Mouse (Mus musculus) neural tube, embryonic 11.5 days (tissue): ENCODE data around the gene Usp42. TPM values are rescaled to one million over a fixed set of nuclear protein-coding genes. Genes with fewer than 3 reads are reported as not detected.

Experiments
- ATAC-seq: fragments of 200-750 bp; cut with Nextera tagmentation; 2 replicates; pipeline ENCODE4 v1.8.0; 2017; ENCODE audit warnings: moderate number of reproducible peaks, mild to moderate bottlenecking, moderate TSS enrichment, moderate library complexity; ENCODE audit not compliant: insufficient read depth, low FRiP score, low TSS enrichment
- DNase-seq: peaks from one replicate; pipeline ENCODE4 v3.0.0-alpha.2; 2015; ENCODE audit warnings: low spot score
- H3K27ac ChIP-seq: fragments of 300-500 bp; sonication (generic); 2 replicates; pipeline ENCODE4 v1.5.1; 2014; ENCODE audit warnings: low read depth, mild to moderate bottlenecking, low read length
- H3K27me3 ChIP-seq: fragments of 300-500 bp; sonication (generic); 2 replicates; pipeline ENCODE4 v1.6.1; 2014; ENCODE audit warnings: mild to moderate bottlenecking, low read length, mixed read lengths; ENCODE audit not compliant: control insufficient read depth, insufficient read depth
- H3K36me3 ChIP-seq: fragments of 300-500 bp; sonication (generic); 2 replicates; pipeline ENCODE4 v1.6.1; 2014; ENCODE audit warnings: mild to moderate bottlenecking, low read length, moderate library complexity, mixed read lengths; ENCODE audit not compliant: control insufficient read depth, insufficient read depth
- H3K4me1 ChIP-seq: fragments of 300-500 bp; sonication (generic); 2 replicates; pipeline ENCODE4 v1.6.1; 2014; ENCODE audit warnings: low read length, mixed read lengths; ENCODE audit not compliant: control insufficient read depth, insufficient read depth
- H3K4me2 ChIP-seq: fragments of 300-500 bp; sonication (generic); 2 replicates; pipeline ENCODE4 v1.6.1; 2014; ENCODE audit warnings: low read depth, mild to moderate bottlenecking, moderate library complexity
- H3K4me3 ChIP-seq: fragments of 300-500 bp; sonication (generic); 2 replicates; pipeline ENCODE4 v1.5.1; 2014; ENCODE audit warnings: low read depth, low read length
- H3K9ac ChIP-seq: fragments of 300-500 bp; sonication (generic); 2 replicates; pipeline ENCODE4 v1.6.1; 2014; ENCODE audit warnings: mild to moderate bottlenecking, low read length
- H3K9me3 ChIP-seq: fragments of 300-500 bp; sonication (generic); 2 replicates; pipeline ENCODE4 v1.6.1; 2016; ENCODE audit warnings: low read length; ENCODE audit not compliant: control insufficient read depth
- WGBS: fragments of 180-500 bp; shearing (Covaris S2); extraction: QIAGEN DNeasy Blood & Tissue Kit; methylation state at CpG from one replicate; pipeline ENCODE4 v1.1.7; 2014; 5-methylcytosine and 5-hydroxymethylcytosine counted together
- polyA plus RNA-seq: library from polyadenylated mRNA; unstranded; fragments of >200 nt; fragmentation: Nextera tagmentation; extraction: Ambion mirVana; gene quantifications from 2 replicates; pipeline ENCODE4 v1.2.1, GENCODE M21; 2014

Gene Usp42
- polyA plus RNA-seq, 1 experiment from 2014 or later = 35.9 TPM

DNA sequence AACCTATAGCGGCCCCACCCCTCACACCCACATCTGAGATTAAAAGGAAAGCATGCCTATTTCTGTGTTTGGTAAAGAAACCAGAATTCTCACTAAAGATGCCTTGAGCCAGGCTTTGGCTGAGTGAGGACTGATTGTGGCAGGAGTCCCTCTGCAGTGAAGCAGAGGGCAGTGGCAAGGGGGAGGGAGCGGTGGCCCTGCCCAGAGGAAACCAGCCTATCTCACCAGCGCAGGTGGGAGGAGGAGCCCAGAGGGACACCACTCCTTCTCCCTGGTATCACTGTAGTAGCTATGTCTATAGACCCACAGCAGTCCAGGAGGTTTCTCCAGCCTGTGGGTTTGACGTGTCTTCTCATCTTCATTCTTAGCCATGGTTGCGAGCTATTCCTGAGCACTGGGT is 31.8 kb downstream of the Usp42 start:
- DNase-seq = no peak
- H3K4me3 ChIP-seq = no peak overlapping the region
- no peaks in the 10 kb centered on the region for H3K9me3 ChIP-seq
- H3K36me3 ChIP-seq = peaks cover 11% of the 10 kb centered on the region
- 88% methylated on average over 5 of the region's 5 CpGs for WGBS
- no peak overlapping the region for H3K9ac ChIP-seq
- no peaks in the 10 kb centered on the region for H3K4me1 ChIP-seq
- no peak for ATAC-seq
- H3K4me2 ChIP-seq = no peak overlapping the region
- no peak overlapping the region for H3K27ac ChIP-seq
- H3K27me3 ChIP-seq = no peaks in the 10 kb centered on the region

DNA sequence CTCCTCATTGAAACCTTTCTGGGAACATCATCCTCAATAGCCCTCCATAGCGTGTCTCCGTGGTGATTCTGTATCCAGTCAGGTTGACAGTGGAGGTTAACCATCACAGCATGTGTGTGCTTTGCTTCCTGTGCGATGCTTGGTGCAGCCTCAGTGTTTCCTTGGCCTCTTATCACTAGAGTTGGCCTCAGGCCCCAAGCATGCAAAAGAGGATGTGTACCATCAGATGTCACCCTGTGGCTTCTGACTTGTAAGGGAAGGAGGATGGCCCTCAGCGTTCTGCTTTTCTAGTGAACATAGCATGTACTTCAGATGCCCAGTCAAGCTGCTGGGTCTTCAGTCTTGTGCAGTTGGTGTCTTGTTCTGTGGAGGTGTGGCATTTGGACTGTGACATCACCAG is 33.6 kb downstream of the Usp42 start:
- no peak for ATAC-seq

DNA sequence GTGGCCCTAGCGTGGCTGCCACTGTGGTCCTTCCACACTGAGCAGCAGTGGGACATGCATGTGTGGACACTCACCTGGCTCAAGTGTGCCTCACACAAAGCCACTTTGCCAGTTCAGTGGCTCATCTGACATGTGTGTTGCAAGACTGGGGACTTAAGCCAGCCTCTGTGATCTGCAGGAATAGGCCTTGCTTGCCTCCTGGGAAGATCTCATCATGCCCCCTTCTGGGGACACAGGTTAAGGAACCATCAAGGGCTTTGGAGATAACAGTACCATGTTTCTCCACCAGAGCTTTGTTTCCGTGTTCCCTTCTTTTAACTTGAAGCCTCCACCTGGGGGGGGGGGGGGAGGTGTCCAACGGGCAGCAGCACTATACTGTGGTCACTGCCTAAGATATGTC is 35.8 kb downstream of the Usp42 start:
- Histone ChIP-seq H3K4me3 (no peak overlapping the region), H3K4me1 (no peaks in the 10 kb centered on the region), H3K27me3 (no peaks in the 10 kb centered on the region), H3K4me2 (no peak overlapping the region), H3K27ac (no peak overlapping the region), H3K9me3 (no peaks in the 10 kb centered on the region), H3K36me3 (peaks cover 7% of the 10 kb centered on the region), H3K9ac (no peak overlapping the region)
- ATAC-seq = no peak
- 66% methylated on average over 3 of the region's 3 CpGs for WGBS
- DNase-seq = peak; percentile 26

More for the DNA sequence above, 33.6 kb downstream of the Usp42 start:
- whole genome bisulfite sequencing = 93% methylated on average over 4 of the region's 4 CpGs
- no peak overlapping the region for H3K9ac ChIP-seq
- peaks cover 11% of the 10 kb centered on the region for H3K36me3 ChIP-seq
- no peaks in the 10 kb centered on the region for H3K27me3 ChIP-seq
- no peaks in the 10 kb centered on the region for H3K4me1 ChIP-seq
- H3K4me3 ChIP-seq = no peak overlapping the region
- DNase-seq = no peak
- no peaks in the 10 kb centered on the region for H3K9me3 ChIP-seq
- H3K4me2 ChIP-seq = no peak overlapping the region
- H3K27ac ChIP-seq = no peak overlapping the region

DNA sequence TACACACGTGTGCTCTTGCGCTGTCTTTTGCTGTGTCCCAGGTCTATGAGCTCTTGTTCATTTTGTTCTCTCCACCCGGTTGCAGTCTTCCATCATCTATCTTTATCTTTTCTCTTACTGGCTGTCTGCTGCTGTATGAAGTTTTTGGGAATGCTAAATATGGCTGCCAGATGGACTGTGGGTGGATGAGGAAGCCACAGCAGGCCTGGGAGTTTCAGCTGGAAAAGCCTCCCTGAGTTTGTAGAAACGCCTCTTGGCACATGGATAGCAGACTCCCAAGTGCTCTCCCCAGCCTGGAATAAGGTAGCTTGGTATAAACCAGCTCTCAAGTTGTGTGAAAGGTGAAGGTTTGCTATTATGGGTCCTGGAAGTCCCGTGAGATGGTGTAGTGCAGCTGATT is 41.2 kb downstream of the Usp42 start:
- Histone ChIP-seq H3K27me3 (no peaks in the 10 kb centered on the region), H3K4me1 (no peaks in the 10 kb centered on the region), H3K4me2 (no peak overlapping the region), H3K4me3 (no peak overlapping the region), H3K36me3 (peaks cover 4% of the 10 kb centered on the region), H3K9me3 (no peaks in the 10 kb centered on the region), H3K9ac (no peak overlapping the region), H3K27ac (no peak overlapping the region)
- ATAC-seq (no peak), DNase-seq (no peak)
- 86% methylated on average over 5 of the region's 5 CpGs for WGBS

DNA sequence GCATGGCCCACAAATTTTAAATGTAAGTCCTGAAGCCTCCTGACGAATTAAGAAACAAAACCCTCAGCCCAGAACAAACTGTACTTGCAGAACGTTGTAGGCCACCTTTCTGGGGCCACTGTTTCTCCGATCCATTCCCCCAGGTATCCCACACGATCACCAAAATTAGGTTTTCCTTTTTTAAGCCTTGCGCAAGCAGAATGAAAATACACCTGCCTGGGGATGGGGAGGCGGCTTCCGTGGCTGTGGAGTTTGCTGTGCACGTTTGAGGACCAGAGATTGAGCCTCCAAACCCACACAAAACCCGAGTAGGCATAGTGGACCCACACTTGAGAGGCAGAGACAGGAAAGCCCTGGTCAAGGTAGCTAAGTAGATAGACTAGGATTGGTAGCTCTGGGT is 41.7 kb downstream of the Usp42 start:
- Histone ChIP-seq H3K4me3 (no peak overlapping the region), H3K9ac (no peak overlapping the region), H3K36me3 (peaks cover 4% of the 10 kb centered on the region), H3K27me3 (no peaks in the 10 kb centered on the region), H3K27ac (no peak overlapping the region), H3K9me3 (no peaks in the 10 kb centered on the region), H3K4me2 (no peak overlapping the region), H3K4me1 (no peaks in the 10 kb centered on the region)
- DNase-seq (no peak), ATAC-seq (no peak)
- WGBS = 89% methylated on average over 9 of the region's 9 CpGs

DNA sequence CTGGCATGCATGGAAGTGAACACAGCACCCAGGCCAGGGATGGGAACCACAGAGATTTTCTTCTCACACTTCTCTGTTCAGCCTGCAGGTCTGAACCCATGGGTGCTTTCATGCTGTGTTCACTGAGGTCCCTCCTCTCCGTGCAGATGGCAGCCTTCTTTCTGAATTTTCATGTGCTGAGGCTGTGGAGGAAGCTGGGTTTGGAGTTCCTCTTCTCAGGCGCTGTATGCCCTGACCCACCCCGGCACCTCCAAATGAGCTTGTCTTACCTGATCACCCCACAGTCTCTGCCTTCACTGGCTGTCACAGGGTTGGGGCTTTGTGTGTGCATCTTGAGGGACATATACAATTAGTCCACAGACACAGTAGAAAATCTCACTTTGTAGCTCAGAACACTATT is 44.5 kb downstream of the Usp42 start:
- H3K36me3 ChIP-seq = peaks cover 4% of the 10 kb centered on the region
- H3K27me3 ChIP-seq = no peaks in the 10 kb centered on the region
- H3K9ac ChIP-seq = no peak overlapping the region
- no peaks in the 10 kb centered on the region for H3K9me3 ChIP-seq
- H3K4me3 ChIP-seq = no peak overlapping the region
- DNase-seq = no peak
- ATAC-seq = no peak
- no peaks in the 10 kb centered on the region for H3K4me1 ChIP-seq
- no peak overlapping the region for H3K4me2 ChIP-seq
- 97% methylated on average over 3 of the region's 3 CpGs for WGBS
- no peak overlapping the region for H3K27ac ChIP-seq

DNA sequence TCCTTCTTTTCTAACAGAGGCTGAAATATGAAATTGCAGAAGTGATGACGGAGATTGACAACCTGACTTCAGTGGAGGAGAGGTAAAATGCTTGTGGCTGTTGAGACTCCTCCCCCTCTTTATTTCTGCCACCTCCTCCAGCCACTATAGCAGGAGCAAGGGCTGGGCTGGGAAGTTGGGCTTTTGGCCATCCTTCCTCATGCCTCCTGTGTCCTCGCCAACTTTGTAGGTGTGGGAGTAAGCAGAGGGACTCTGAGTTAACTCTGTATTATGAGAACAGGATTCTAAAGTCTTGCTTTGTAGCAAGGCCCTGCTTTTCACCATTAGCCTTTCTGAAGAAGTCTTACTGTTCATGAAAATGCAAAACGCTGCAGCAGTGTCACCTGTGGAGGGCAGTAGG is 45.6 kb downstream of the Usp42 start:
- Histone ChIP-seq H3K4me3 (no peak overlapping the region), H3K9me3 (no peaks in the 10 kb centered on the region), H3K27ac (no peak overlapping the region), H3K4me1 (no peaks in the 10 kb centered on the region), H3K9ac (no peak overlapping the region), H3K4me2 (no peak overlapping the region), H3K36me3 (peaks cover 2% of the 10 kb centered on the region; the same call in 1 of the 2 replicates), H3K27me3 (no peaks in the 10 kb centered on the region)
- 89% methylated on average over 3 of the region's 3 CpGs for WGBS
- DNase-seq (no peak), ATAC-seq (no peak)

DNA sequence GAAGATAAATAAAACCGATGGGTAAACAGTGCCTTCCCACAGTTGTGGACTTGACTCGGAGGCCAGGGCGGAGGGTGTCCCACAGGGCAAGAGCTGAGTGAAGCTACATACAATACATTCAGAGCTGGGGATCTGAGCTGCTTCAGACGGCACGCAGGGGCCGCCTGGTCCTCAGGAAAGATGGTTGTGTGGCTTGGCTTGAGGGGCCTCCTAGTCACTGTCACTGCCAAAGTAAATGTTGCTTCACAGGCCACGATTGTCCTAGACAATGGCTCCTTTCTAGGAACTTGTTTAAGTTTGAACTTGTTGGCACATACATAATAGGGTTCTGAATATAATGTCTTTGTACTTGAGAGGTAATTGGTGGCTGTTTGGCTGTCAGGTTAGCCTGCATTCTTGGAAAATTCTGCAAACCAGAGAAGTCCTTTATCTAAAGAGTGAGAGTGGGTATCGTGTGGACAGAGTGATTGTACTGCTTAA is 47.1 kb downstream of the Usp42 start:
- Histone ChIP-seq H3K27ac (no peak overlapping the region), H3K9me3 (no peaks in the 10 kb centered on the region), H3K36me3 (peaks cover 2% of the 10 kb centered on the region; the same call in 1 of the 2 replicates), H3K9ac (no peak overlapping the region), H3K4me1 (no peaks in the 10 kb centered on the region), H3K4me3 (no peak overlapping the region), H3K27me3 (no peaks in the 10 kb centered on the region), H3K4me2 (no peak overlapping the region)
- no peak for ATAC-seq
- no peak for DNase-seq
- WGBS = 86% methylated on average over 8 of the region's 8 CpGs

DNA sequence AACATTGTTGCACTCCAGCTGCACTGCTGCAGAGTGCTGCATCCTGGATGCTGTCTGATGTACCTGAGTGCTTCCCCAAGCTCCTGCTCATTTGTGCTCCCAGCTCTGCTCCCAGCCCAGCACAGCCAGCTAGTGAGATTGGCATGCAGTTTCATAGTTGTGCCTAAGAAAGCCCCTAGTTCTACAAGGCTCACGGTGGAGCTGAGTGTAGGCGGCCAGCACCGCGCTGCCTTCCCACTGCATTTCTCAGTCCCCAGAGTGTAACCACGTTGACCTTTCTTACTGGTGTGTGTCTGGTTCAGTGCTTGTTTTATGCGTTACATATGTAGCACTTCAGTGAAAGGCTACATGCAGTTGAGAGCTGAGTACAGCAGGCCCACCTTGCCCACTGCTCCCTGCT is 48.4 kb downstream of the Usp42 start:
- Histone ChIP-seq H3K4me2 (no peak overlapping the region), H3K9ac (no peak overlapping the region), H3K4me1 (no peaks in the 10 kb centered on the region), H3K4me3 (no peak overlapping the region), H3K27ac (no peak overlapping the region), H3K27me3 (no peaks in the 10 kb centered on the region), H3K36me3 (peaks cover 2% of the 10 kb centered on the region; the same call in 1 of the 2 replicates), H3K9me3 (no peaks in the 10 kb centered on the region)
- no peak for DNase-seq
- WGBS = 70% methylated on average over 6 of the region's 6 CpGs
- ATAC-seq = no peak
